Mouse (Mus musculus): Measurements from ENCODE around the gene Ankrd60.

DNA sequence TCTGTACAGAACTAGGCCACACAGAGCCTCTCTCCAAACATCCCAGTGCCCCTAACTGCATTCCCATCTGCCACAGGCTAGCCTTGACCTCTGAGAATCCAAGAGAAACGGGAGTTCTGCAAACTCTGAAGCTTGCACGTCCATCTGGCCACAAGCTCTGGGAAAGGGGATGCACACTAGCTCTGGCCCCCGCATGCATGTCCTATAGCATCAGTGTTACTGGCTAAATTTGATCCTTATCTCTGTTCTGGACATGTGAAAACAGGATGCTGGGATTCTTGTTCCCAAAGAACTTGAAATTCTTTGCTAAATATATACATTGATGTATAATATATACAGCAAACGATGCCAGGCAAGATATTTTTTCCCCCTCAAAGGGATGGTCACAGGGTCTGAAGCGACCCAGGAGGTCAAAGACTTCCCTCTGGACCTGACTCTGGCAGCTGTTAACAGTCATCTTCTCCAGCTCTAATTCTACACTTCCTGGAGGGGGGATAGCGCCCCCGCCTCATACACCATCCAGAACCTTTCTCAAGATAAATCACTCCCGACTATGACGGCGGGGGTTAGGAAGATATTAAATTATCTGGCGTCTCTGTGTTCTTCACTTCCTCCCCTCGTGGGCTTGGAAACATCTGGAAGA lies 19.3 kb downstream of the Ankrd60 start:
- TF ChIP-seq POLR2A (IDR thresholded peaks at IDR 0.05; ENCODE audit: borderline replicate concordance, low read depth, low read length) = no peak
- TF ChIP-seq CTCF (IDR thresholded peaks at IDR 0.05; ENCODE audit: low read depth, low read length) = no peak
